Mouse (Mus musculus) sigmoid colon, adult 10 weeks (tissue): ENCODE data around the gene Gm9958. TPM values are rescaled to one million over a fixed set of nuclear protein-coding genes. Genes with fewer than 3 reads are reported as not detected.

ENCODE experiments used
- polyA plus RNA-seq: library from polyadenylated mRNA; stranded (reverse); fragments of 350-450 nt; fragmentation: Illumina TruSeq; extraction: RNeasy Lipid Tissue Mini Kit (QIAGEN cat#74804); gene quantifications from one replicate; pipeline ENCODE4 v1.2.3, GENCODE M21; 2014; ENCODE audit warnings: low read depth, low replicate concordance

Gm9958 gene
- 19.3 TPM for polyA plus RNA-seq

GRCm38 (mm10) chr5:90367067-90367303 is at the start of gene Gm9958:
TSS of gene Gm9958 (plus strand) at chr5:90367204.

GRCm38 (mm10) chr5:90366121-90367066 is 610 bp upstream of the Gm9958 start, which contains the start of gene Ankrd17:
TSS of gene Ankrd17 (minus strand) at chr5:90366577.

Other genes with a start within 250 kb of the Gm9958 start
- gene Cox18, start 143.2 kb upstream of the Gm9958 start, polyA plus RNA-seq, result 13.7 TPM
- gene Ankrd17, start 627 bp upstream of the Gm9958 start, polyA plus RNA-seq, result 211 TPM
- gene Alb, start 93.7 kb downstream of the Gm9958 start, polyA plus RNA-seq, result 2.4 TPM
- gene Afp, start 123.5 kb downstream of the Gm9958 start, polyA plus RNA-seq, result not detected
- 3.1 TPM for gene Afm, start 151.7 kb downstream of the Gm9958 start, polyA plus RNA-seq
- gene 5830473C10Rik, start 193.9 kb downstream of the Gm9958 start, polyA plus RNA-seq, result not detected